Mouse (Mus musculus) left cerebral cortex, adult 2 months (tissue): ENCODE results near the gene Trim80. TPM values are rescaled to one million over a fixed set of nuclear protein-coding genes. Genes with fewer than 3 reads are reported as not detected.
"Not testable (repeated sequence)": the region's sequence is repeated elsewhere in the genome, so short reads cannot be mapped to it uniquely, and the experiment has no call there.

Experiments used
- DNase-seq, 2 experiments: peaks; one replicate each; pipeline ENCODE4 v3.0.0; 2021 to 2022; ENCODE audit warnings: low spot score in 2 of 2, mixed read lengths in 1 of 2; ENCODE audit errors: extremely low spot score in 1 of 2
- H3K27ac ChIP-seq: fragments of 200-600 bp; 2 replicates; pipeline ENCODE4 v1.8.1; 2022
- H3K4me3 ChIP-seq: fragments of 200-600 bp; 2 replicates; pipeline ENCODE4 v1.8.1; 2022
- CTCF ChIP-seq: fragments of 200-600 bp; IDR thresholded peaks from 2 replicates; pipeline ENCODE4 v1.8.1; 2022; ENCODE audit warnings: antibody characterized with exemption, mild to moderate bottlenecking, moderate library complexity
- intact Hi-C: fragments of 180-260 bp; cut with DNase I; formaldehyde crosslinking; loops from one replicate; pipeline ENCODE4 v1.15.1; 2025
- total RNA-seq, 2 experiments: library from RNA; stranded (reverse); gene quantifications; 2 replicates each; pipeline ENCODE4 v1.2.3; 2021

Gene Trim80
- total RNA-seq, 2 experiments from 2014 or later = 0.16 TPM; not detected in 1

GRCm38 (mm10) chr11:115452281-115452860, 12.0 kb downstream of the Trim80 start:
- Histone ChIP-seq H3K4me3 (no peak overlapping the region), H3K27ac (no peak overlapping the region)
- intact Hi-C loops = no loop called here
- no peak for DNase-seq
- no peak for TF ChIP-seq CTCF

DNA sequence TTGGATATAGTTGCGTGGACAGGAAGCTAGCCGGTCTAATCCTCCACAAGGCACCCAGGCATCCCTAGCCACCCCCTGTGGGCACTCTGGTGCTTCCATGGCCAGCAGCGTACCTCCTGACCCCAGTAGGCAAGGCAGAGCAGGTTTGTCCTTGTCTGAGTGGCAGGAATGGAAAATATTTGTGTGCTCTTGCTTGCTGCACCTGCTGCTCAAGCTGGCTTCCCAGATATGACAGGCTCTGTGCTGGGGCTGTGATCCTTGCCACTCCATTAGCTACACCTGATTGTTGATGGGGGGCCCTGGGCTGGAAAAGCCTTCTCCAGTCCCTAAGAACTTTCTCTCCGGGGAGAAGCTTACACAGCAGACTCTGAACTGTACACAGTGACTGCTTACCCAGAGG, 13.0 kb downstream of the Trim80 start:
- no peak for DNase-seq
- no peak overlapping the region for H3K4me3 ChIP-seq
- intact Hi-C loops = no loop called here
- no peak for TF ChIP-seq CTCF
- no peak overlapping the region for H3K27ac ChIP-seq

DNA sequence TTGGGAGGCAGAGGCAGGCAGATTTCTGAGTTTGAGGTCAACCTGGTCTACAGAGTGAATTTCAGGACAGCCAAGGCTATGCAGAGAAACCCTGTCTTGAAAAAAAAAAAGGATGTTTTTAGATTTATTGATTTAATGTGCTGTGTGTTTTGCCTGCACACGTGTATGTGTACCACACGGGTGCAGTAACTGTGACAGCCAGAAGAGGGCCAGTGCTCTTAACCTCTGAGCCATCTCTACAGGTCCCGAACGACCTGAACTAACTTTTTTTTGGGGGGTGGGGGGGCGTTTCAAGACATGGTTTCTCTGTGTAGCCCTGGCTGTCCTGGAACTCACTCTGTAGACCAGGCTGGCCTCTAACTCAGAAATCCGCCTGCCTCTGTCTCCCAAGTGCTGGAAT, 14.5 kb downstream of the Trim80 start:
- intact Hi-C loops, H3K27ac ChIP-seq, DNase-seq, H3K4me3 ChIP-seq: not testable (repeated sequence)

GRCm38 (mm10) chr11:115455619-115456018, 15.3 kb downstream of the Trim80 start:
- TF ChIP-seq CTCF = no peak; the same call in 1 of the 2 replicates
- no peak overlapping the region for H3K27ac ChIP-seq
- DNase-seq = no peak
- H3K4me3 ChIP-seq = no peak overlapping the region
- intact Hi-C loops = no loop called here

- H3K27ac ChIP-seq = no peak overlapping the region
- intact Hi-C loops = no loop called here
- no peak for DNase-seq
Measured at GRCm38 (mm10) chr11:115456182-115456581, 15.8 kb downstream of the Trim80 start.

DNA sequence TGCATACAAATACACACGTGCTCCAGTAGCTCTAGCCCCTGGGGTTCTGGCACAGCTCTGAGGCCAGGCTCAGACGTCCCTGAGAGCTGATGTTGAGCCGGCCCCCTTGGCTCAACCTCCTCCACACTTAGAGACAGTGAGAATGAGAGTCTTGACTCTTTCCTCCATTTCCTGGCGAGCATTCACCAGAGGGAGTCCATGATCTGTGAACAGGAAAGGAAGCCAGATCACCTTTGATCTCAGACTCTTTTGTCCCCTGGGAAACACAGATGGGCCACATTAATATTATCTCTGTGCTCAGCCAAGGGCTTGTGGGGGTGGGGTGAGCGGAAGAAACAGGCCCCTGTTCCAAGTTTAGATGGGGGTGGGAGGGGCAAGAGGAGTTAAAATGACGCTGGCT, 17.1 kb downstream of the Trim80 start:
- intact Hi-C loops = no loop called here
- TF ChIP-seq CTCF = no peak
- Histone ChIP-seq H3K27ac (no peak overlapping the region), H3K4me3 (no peak overlapping the region)
- DNase-seq = no peak

More at GRCm38 (mm10) chr11:115456182-115456581, 15.8 kb downstream of the Trim80 start:
- TF ChIP-seq CTCF = no peak
- H3K4me3 ChIP-seq = no peak overlapping the region

DNA sequence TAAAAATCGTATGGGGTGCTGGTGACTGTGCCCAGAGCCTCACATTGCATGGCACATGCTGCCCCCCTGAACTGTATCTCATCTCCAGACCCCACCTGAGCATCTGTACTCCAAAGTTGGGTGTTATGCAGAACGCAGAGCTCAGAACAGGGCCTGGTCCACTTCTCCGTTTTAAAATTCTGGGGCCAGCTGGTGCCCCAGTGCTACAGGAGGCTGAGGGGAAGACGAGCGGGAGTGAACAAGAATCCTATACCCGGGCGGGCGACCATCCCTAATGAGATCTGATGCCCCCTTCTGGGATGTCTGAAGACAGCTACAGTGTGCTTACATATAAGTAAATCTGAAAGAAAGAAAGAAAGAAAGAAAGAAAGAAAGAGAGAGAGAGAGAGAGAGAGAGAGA, 20.6 kb downstream of the Trim80 start:
- intact Hi-C loops = no loop called here
- no peak overlapping the region for H3K4me3 ChIP-seq
- H3K27ac ChIP-seq = no peak overlapping the region
- TF ChIP-seq CTCF = no peak; the same call in none of the 2 replicates
- no peak for DNase-seq

DNA sequence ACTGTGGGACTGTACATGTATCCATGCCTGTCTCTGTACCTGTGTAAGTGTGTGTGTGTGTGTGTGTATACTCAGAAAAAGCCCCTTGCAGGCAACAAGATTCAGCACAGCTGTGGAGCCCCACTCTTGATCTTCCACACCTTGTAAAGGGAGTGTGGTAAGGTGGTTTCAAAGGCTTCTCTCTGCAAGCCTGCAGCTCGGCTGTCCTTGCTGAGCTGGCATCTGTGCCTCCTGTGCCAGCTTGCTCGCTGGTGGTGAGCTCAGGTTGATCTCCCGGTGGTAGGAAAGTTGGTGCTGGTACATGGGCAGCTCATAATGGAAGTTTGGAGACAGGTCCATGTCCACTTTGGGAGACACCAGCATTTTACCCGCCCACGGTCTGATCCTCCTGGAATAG, 21.5 kb downstream of the Trim80 start:
- no peak overlapping the region for H3K4me3 ChIP-seq

GRCm38 (mm10) chr11:115462243-115462891, 22.0 kb downstream of the Trim80 start, which contains the start of gene Slc16a5:
Gene Slc16a5, plus strand, starts transcription at chr11:115462474.
- intact Hi-C loops = no loop called here
- H3K27ac ChIP-seq = no peak within 1 kb of the TSS
- DNase-seq = no peak
- no peak within 1 kb of the TSS for H3K4me3 ChIP-seq
- no peak for TF ChIP-seq CTCF

More for the DNA sequence above, 21.5 kb downstream of the Trim80 start:
- intact Hi-C loops = no loop called here
- DNase-seq = no peak
- no peak overlapping the region for H3K27ac ChIP-seq
- TF ChIP-seq CTCF = no peak

DNA sequence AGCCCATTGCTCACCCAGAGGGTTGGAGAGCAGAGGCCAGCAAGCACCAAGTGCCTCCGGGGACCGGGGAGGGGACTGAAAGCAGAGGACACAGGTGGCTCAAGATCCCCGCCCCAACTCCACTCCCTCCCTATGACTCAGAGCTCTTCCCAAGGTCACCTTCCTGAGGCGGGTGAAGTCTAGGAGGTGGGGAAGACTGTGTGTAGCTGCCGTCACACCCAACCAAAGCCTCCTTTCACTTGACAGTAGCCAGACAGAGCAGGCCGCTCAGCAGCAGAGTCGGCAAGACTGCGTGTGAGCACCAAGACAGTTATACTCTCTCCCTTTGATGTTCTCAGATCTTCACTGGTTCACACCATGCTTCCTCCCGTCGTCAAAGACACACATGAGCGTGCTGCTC, 23.1 kb downstream of the Trim80 start:
- H3K27ac ChIP-seq = no peak overlapping the region
- no peak overlapping the region for H3K4me3 ChIP-seq
- intact Hi-C loops = no loop called here
- no peak for TF ChIP-seq CTCF
- no peak for DNase-seq

DNA sequence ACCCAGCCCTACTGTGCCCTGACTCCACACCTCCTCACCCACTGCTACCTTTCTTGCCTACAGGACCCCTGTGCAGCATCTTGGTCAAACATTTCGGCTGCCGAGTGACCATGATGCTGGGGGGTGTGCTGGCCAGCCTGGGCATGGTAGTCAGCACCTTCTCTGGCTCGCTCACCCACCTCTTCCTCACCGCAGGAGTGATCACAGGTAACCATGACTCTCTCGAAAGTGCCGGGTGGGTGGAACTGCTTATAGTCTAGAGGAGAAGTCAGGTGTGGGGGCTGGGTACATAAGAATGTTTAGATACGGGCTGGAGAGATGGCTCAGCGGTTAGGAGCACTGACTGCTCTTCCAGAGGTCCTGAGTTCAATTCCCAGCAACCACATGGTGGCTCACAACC, 24.5 kb downstream of the Trim80 start:
- intact Hi-C loops = no loop called here
- no peak for TF ChIP-seq CTCF
- DNase-seq = no peak
- H3K27ac ChIP-seq = no peak overlapping the region
- H3K4me3 ChIP-seq = no peak overlapping the region

DNA sequence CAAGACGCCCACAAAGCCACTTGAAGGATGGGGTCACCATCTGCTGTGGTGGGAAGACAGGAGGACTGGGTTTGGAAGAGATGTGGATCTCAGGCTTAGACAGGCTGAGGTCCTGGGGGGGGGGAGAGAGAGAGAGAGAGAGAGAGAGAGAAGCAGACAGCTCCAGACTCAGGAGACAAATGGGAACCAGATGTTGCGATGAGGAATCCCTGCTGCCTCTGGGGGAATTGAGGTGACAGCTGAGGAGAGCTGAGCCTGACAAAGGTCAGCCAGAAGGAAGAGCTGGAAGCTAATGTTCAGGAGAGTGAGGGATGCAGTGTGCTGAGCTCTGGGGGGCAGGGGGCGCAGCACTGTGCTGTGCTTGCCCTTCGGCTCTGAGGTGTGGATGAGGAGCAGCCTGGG, 26.9 kb downstream of the Trim80 start:
- Histone ChIP-seq H3K27ac (no peak overlapping the region), H3K4me3 (no peak overlapping the region)
- intact Hi-C loops = no loop called here
- DNase-seq = no peak
- no peak for TF ChIP-seq CTCF

- DNase-seq = no peak
- Histone ChIP-seq H3K4me3 (no peak overlapping the region), H3K27ac (no peak overlapping the region)
- no peak for TF ChIP-seq CTCF
- intact Hi-C loops = no loop called here
Measured at GRCm38 (mm10) chr11:115472183-115472582, 31.8 kb downstream of the Trim80 start.
